Mouse (Mus musculus) neural tube, embryonic 10.5 days (tissue): ENCODE measurements around the gene Eif4a1.
"Not testable (repeated sequence)": the region's sequence is repeated elsewhere in the genome, so short reads cannot be mapped to it uniquely, and the experiment has no call there.

Source experiments
- DNase-seq: peaks from one replicate; pipeline ENCODE4 v3.0.0-alpha.2; 2017; ENCODE audit warnings: low spot score; ENCODE audit errors: extremely low spot score

Gene Eif4a1

GRCm38 (mm10) chr11:69635471-69635870 lies 36.8 kb downstream of the Eif4a1 start:
- no peak for DNase-seq

- no peak for DNase-seq
These were observed 38.9 kb downstream of the Eif4a1 start for GRCm38 (mm10) chr11:69633128-69633866.

- peak; percentile 100 for DNase-seq
These were observed 39.7 kb downstream of the Eif4a1 start, which contains the start of gene Fxr2 for GRCm38 (mm10) chr11:69632284-69633089. Gene Fxr2 (plus strand): TSS chr11:69632990.

- DNase-seq = no peak
These were observed 42.4 kb downstream of the Eif4a1 start for GRCm38 (mm10) chr11:69629802-69630201.

GRCm38 (mm10) chr11:69628286-69628685 lies 43.9 kb downstream of the Eif4a1 start:
- DNase-seq = peak; percentile 88

- DNase-seq = not testable (repeated sequence)
These were observed 47.9 kb downstream of the Eif4a1 start for GRCm38 (mm10) chr11:69624339-69624738.

GRCm38 (mm10) chr11:69623006-69623405 lies 49.2 kb downstream of the Eif4a1 start:
- no peak for DNase-seq

GRCm38 (mm10) chr11:69622406-69622805 lies 49.8 kb downstream of the Eif4a1 start:
- DNase-seq = no peak

GRCm38 (mm10) chr11:69621571-69622268 lies 50.5 kb downstream of the Eif4a1 start, which contains the start of gene Sat2:
Gene Sat2 (plus strand): TSS chr11:69622024.
- peak; percentile 79 for DNase-seq

- no peak for DNase-seq
These were observed 51.7 kb downstream of the Eif4a1 start for GRCm38 (mm10) chr11:69620394-69621081.

GRCm38 (mm10) chr11:69617805-69618204 lies 54.4 kb downstream of the Eif4a1 start, which contains the start of gene Shbg:
Gene Shbg (minus strand): TSS chr11:69617905.
- no peak for DNase-seq
